Comparison of ENCODE assay signal across 8 mouse cellular contexts in genomic region chr1:136229040-136229373, GRCm38 (mm10). TPM values are rescaled to one million over a fixed set of nuclear protein-coding genes. Genes with fewer than 3 reads are reported as not detected.
DNase-seq lines count a peak whose midpoint lies in the region; ATAC-seq lines count a peak whose summit lies in the region.

No protein-coding gene starts in this region.

- ATAC-seq in lung, embryonic 15.5 days (ENCODE audit: borderline replicate concordance, extremely low read depth, low FRiP score, low TSS enrichment), result no peak
- no peak for ATAC-seq in intestine, embryonic 14.5 days (replicated peaks; ENCODE audit: low FRiP score, low TSS enrichment, low read depth)
- no peak for ATAC-seq in limb, embryonic 15.5 days (ENCODE audit: insufficient number of reproducible peaks, low FRiP score, low TSS enrichment, low read depth)
- ATAC-seq in stomach, embryonic 15.5 days (ENCODE audit: insufficient read depth, low FRiP score, low read depth), result no peak
- no peak for ATAC-seq in activated CD4-positive, CD25-positive, alpha-beta regulatory T cell, adult 4 months

- DNase-seq in lung, postnatal 25 days (ENCODE audit: low spot score), result no peak
- peak; percentile 61 for DNase-seq in intestine, embryonic 14.5 days (ENCODE audit: low spot score)
- no peak for DNase-seq in urinary bladder, postnatal 10 days (ENCODE audit: low spot score)
- DNase-seq in adrenal gland, adult (ENCODE audit: inconsistent age in 2 of 2, low spot score in 1 of 2), result no peak

- peak overlapping the region; percentile 86 for H3K27ac ChIP-seq in lung, embryonic 15.5 days
- peak overlapping the region; percentile 89 for H3K27ac ChIP-seq in intestine, embryonic 14.5 days (ENCODE audit: low read depth)
- H3K27ac ChIP-seq in limb, embryonic 15.5 days, result no peak overlapping the region; the same call in 1 of the 2 replicates
- H3K27ac ChIP-seq in stomach, embryonic 15.5 days, result peak overlapping the region; percentile 88

- H3K9me3 ChIP-seq in lung, embryonic 15.5 days, result no peaks in the 10 kb centered on the region
- H3K9me3 ChIP-seq in intestine, embryonic 14.5 days (ENCODE audit: control insufficient read depth, low read length), result no peaks in the 10 kb centered on the region
- H3K9me3 ChIP-seq in limb, embryonic 15.5 days, result no peaks in the 10 kb centered on the region
- no peaks in the 10 kb centered on the region for H3K9me3 ChIP-seq in stomach, embryonic 15.5 days

- no peak overlapping the region; the same call in 1 of the 2 replicates for H3K9ac ChIP-seq in lung, embryonic 15.5 days
- peak overlapping the region; percentile 41 for H3K9ac ChIP-seq in intestine, embryonic 14.5 days (ENCODE audit: low read length)
- H3K9ac ChIP-seq in limb, embryonic 15.5 days, result no peak overlapping the region
- H3K9ac ChIP-seq in stomach, embryonic 15.5 days, result no peak overlapping the region

- peak overlapping the region; percentile 76 for H3K4me2 ChIP-seq in lung, embryonic 15.5 days
- peak overlapping the region; percentile 77 for H3K4me2 ChIP-seq in intestine, embryonic 14.5 days (ENCODE audit: low read length)
- H3K4me2 ChIP-seq in limb, embryonic 15.5 days, result peak overlapping the region; percentile 36; the same call in 1 of the 2 replicates
- H3K4me2 ChIP-seq in stomach, embryonic 15.5 days, result peak overlapping the region; percentile 93

- H3K27me3 ChIP-seq in lung, embryonic 15.5 days, result no peaks in the 10 kb centered on the region
- H3K27me3 ChIP-seq in intestine, embryonic 14.5 days (replicated peaks; ENCODE audit: control insufficient read depth, insufficient read depth, low read length), result no peaks in the 10 kb centered on the region
- no peaks in the 10 kb centered on the region for H3K27me3 ChIP-seq in limb, embryonic 15.5 days
- no peaks in the 10 kb centered on the region for H3K27me3 ChIP-seq in stomach, embryonic 15.5 days (replicated peaks)

- peaks cover 55% of the 10 kb centered on the region for H3K4me1 ChIP-seq in lung, embryonic 15.5 days
- peaks cover 50% of the 10 kb centered on the region for H3K4me1 ChIP-seq in intestine, embryonic 14.5 days (replicated peaks; ENCODE audit: control insufficient read depth, insufficient read depth, low read length)
- peaks cover 59% of the 10 kb centered on the region for H3K4me1 ChIP-seq in limb, embryonic 15.5 days
- peaks cover 38% of the 10 kb centered on the region for H3K4me1 ChIP-seq in stomach, embryonic 15.5 days

- no peak overlapping the region for H3K4me3 ChIP-seq in lung, embryonic 15.5 days
- H3K4me3 ChIP-seq in intestine, embryonic 14.5 days (ENCODE audit: low read depth, low read length), result peak overlapping the region; percentile 62
- 0 out of 2 replicates have a peak overlapping the region, but pooled peaks have one; percentile 19 for H3K4me3 ChIP-seq in limb, embryonic 15.5 days
- H3K4me3 ChIP-seq in stomach, embryonic 15.5 days (replicated peaks), result peak overlapping the region; percentile 61

- peaks cover 13% of the 10 kb centered on the region; the same call in 1 of the 2 replicates for H3K36me3 ChIP-seq in lung, embryonic 15.5 days
- H3K36me3 ChIP-seq in intestine, embryonic 14.5 days (ENCODE audit: control insufficient read depth, insufficient read depth, low read length), result peaks cover 19% of the 10 kb centered on the region
- H3K36me3 ChIP-seq in limb, embryonic 15.5 days, result peaks cover 15% of the 10 kb centered on the region; the same call in 1 of the 2 replicates
- H3K36me3 ChIP-seq in stomach, embryonic 15.5 days, result no peaks in the 10 kb centered on the region

- WGBS in lung, embryonic 15.5 days, result 22% methylated on average over 6 of the region's 6 CpGs
- WGBS in intestine, embryonic 14.5 days, result 17% methylated on average over 6 of the region's 6 CpGs
- WGBS in limb, embryonic 15.5 days, result 32% methylated on average over 6 of the region's 6 CpGs
- WGBS in stomach, embryonic 15.5 days, result 43% methylated on average over 6 of the region's 6 CpGs

RNA-seq across cellular contexts. Expression of gene Inava, which starts 5.1 kb away (rescaled TPM):
- polyA plus RNA-seq in lung, embryonic 15.5 days (2015; fragmentation: Nextera tagmentation; extraction: Ambion mirVana), result 15.7 and 16.0 TPM in 2 replicates
- polyA plus RNA-seq in intestine, embryonic 14.5 days (2014; fragmentation: Nextera tagmentation; extraction: Ambion mirVana), result 30.9 and 32.5 TPM in 2 replicates
- polyA plus RNA-seq in limb, embryonic 15.5 days (2015; fragmentation: Nextera tagmentation; extraction: Ambion mirVana), result 14.3 and 15.8 TPM in 2 replicates
- 30.8 and 33.1 TPM in 2 replicates for polyA plus RNA-seq in stomach, embryonic 15.5 days (2015; fragmentation: Nextera tagmentation; extraction: Ambion mirVana)
- not detected for polyA plus RNA-seq in activated CD4-positive, CD25-positive, alpha-beta regulatory T cell, adult 4 months (2017; shearing (Covaris generic))

RNA-seq across cellular contexts. Expression of gene Mroh3, which starts 16.4 kb away (rescaled TPM):
- polyA plus RNA-seq in lung, embryonic 15.5 days (2015; fragmentation: Nextera tagmentation; extraction: Ambion mirVana), result 0.17 and 0.25 TPM in 2 replicates
- polyA plus RNA-seq in intestine, embryonic 14.5 days (2014; fragmentation: Nextera tagmentation; extraction: Ambion mirVana), result 0.91 and 1.1 TPM in 2 replicates
- 0.40 TPM in 1 of 2 replicates, not detected in the other for polyA plus RNA-seq in limb, embryonic 15.5 days (2015; fragmentation: Nextera tagmentation; extraction: Ambion mirVana)
- polyA plus RNA-seq in stomach, embryonic 15.5 days (2015; fragmentation: Nextera tagmentation; extraction: Ambion mirVana), result 0.66 and 0.73 TPM in 2 replicates
- not detected for polyA plus RNA-seq in activated CD4-positive, CD25-positive, alpha-beta regulatory T cell, adult 4 months (2017; shearing (Covaris generic))

RNA-seq across cellular contexts. Expression of gene Gpr25, which starts 31.7 kb away (rescaled TPM):
- not detected in 2 replicates for polyA plus RNA-seq in lung, embryonic 15.5 days (2015; fragmentation: Nextera tagmentation; extraction: Ambion mirVana)
- polyA plus RNA-seq in intestine, embryonic 14.5 days (2014; fragmentation: Nextera tagmentation; extraction: Ambion mirVana), result not detected in 2 replicates
- not detected in 2 replicates for polyA plus RNA-seq in limb, embryonic 15.5 days (2015; fragmentation: Nextera tagmentation; extraction: Ambion mirVana)
- not detected in 2 replicates for polyA plus RNA-seq in stomach, embryonic 15.5 days (2015; fragmentation: Nextera tagmentation; extraction: Ambion mirVana)
- polyA plus RNA-seq in activated CD4-positive, CD25-positive, alpha-beta regulatory T cell, adult 4 months (2017; shearing (Covaris generic)), result not detected

Comparison
In these comparisons a context has a peak if more than half of its experiments do, and no peak if none do; other contexts are left out.
1. H3K4me2 ChIP-seq: peak in every context shown above with its lines; median percentile 93 in stomach, embryonic 15.5 days; 77 in intestine, embryonic 14.5 days; 76 in lung, embryonic 15.5 days; 36 in limb, embryonic 15.5 days.
2. RNA of gene Inava, which starts 5.1 kb away (polyA plus RNA-seq): 30.9 to 32.5 TPM in intestine, embryonic 14.5 days, 30.8 to 33.1 TPM in stomach, embryonic 15.5 days, 15.7 to 16.0 TPM in lung, embryonic 15.5 days and 14.3 to 15.8 TPM in limb, embryonic 15.5 days; not detected in activated CD4-positive, CD25-positive, alpha-beta regulatory T cell, adult 4 months; every median in the first group is over 10 times any median in the second.